Mouse (Mus musculus): Measurements from ENCODE around the gene Ldlr.
"Not testable (repeated sequence)": the region's sequence is repeated elsewhere in the genome, so short reads cannot be mapped to it uniquely, and the experiment has no call there.

GRCm38 (mm10) chr9:21793507-21793906 lies 70.2 kb downstream of the Ldlr start:
- not testable (repeated sequence) for TF ChIP-seq POLR2A (IDR thresholded peaks at IDR 0.05; ENCODE audit: low read depth, low read length); CTCF (conservative IDR thresholded peaks at IDR 0.05; ENCODE audit: insufficient read depth, insufficient read length, low read depth, low read length)

All from kidney, adult 2 months (tissue).